Mouse (Mus musculus) brain, embryonic 14.5 days (tissue): ENCODE data around the gene Fam89a. TPM values are rescaled to one million over a fixed set of nuclear protein-coding genes. Genes with fewer than 3 reads are reported as not detected.

Experiments used
- DNase-seq: peaks from one replicate; pipeline ENCODE4 v3.0.0-alpha.2; 2011; ENCODE audit warnings: low read depth
- CTCF ChIP-seq: fragments of 200-500 bp; IDR thresholded peaks from 2 replicates; pipeline ENCODE4 v1.5.1; 2012; ENCODE audit warnings: inconsistent platforms, mild to moderate bottlenecking, moderate library complexity, borderline replicate concordance; ENCODE audit not compliant: insufficient read depth, insufficient read length; ENCODE audit errors: extremely low read depth
- POLR2A ChIP-seq: fragments of 200-500 bp; IDR thresholded peaks from 2 replicates; pipeline ENCODE4 v1.6.1; 2012; ENCODE audit warnings: mild to moderate bottlenecking, inconsistent platforms, borderline replicate concordance; ENCODE audit not compliant: poor library complexity, insufficient read depth, insufficient read length, severe bottlenecking; ENCODE audit errors: extremely low read depth
- polyA plus RNA-seq: library from polyadenylated mRNA; depleted of rRNA; stranded (reverse); fragments of >200 nt; gene quantifications from 2 replicates; pipeline ENCODE4 v1.2.3, GENCODE M21; 2012

The Fam89a gene
- polyA plus RNA-seq, 1 experiment, result 0.64 TPM

DNA sequence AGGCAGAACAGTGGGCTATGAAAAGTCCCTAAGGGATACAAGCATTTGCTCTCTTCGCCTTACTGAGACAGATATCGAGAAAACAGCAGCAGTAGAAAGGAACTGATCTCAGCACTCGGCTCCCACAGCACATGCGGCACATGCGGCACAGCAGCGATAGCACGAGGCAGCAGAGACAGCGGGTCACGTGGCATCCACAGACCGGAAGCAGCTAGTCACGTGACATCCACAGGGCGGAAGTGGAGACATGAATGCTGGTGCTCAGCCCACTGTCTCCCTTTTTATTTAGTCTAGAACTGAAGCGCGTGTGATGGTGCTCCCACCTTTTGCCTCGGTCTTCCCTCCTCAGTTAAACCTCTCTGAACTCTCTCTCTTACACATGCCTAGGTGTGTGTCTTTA lies 31.6 kb upstream of the Fam89a start:
- DNase-seq, result no peak
- no peak for TF ChIP-seq CTCF
- no peak for TF ChIP-seq POLR2A

DNA sequence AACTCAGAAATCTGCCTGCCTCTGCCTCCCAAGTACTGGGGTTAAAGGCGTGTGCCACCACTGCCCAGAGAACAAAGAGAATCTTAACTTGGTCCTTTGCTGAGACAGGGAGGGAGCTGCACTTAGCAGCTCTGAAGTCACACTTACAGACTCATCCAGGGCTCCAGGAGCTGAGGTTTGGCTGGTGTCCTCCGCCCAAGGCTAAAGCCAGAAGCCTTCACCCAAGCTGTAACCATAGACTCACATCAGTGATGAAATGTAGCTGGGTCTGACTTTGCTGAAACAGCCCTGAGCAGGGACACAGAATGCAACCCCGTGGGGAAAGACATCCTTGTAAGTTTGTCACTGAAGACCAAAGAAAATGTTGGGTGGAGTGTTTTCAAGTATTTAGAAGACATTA lies 30.8 kb upstream of the Fam89a start:
- no peak for DNase-seq
- TF ChIP-seq CTCF, result no peak

DNA sequence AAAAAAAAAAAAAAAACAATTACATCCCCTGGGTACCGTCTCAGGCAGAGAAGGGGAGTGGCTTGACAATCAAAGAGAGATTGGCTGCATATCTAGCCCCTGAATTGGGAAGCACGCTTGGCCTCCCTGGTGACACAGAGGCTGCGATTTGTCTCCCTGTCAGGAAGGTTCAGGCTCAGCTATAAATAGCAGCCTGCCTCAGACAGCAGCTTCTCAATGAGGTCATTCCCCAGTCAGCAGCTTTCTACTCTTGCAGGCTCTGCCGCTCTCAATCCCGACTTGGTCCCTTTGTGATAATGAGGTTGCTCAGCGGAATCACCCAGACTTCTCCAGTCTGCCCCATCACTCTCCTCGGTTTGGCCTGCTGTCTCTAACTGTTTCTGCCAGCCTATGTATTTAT lies 28.6 kb upstream of the Fam89a start:
- DNase-seq, result peak; percentile 88
- no peak for TF ChIP-seq CTCF
- no peak for TF ChIP-seq POLR2A

DNA sequence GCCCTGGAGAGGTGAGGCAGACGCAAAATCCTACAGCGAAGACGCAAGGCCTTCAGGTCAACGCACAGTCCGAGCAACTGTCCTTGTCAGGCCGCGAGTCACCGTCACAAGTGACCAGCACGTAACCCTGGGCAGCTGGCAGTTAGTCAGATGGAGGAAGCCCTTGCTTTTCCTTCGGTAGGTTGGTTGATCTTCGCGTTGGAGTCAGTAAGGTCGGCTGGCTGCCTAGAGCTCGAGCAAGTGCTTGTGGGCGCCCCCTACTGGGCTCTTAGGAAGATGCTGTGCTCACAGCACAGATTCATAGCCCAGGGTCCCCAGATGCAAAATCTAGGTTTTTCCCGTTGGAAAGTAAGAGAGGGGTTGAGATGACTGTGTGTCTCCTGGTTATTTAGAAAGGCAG lies 24.1 kb upstream of the Fam89a start:
- TF ChIP-seq POLR2A, result no peak
- TF ChIP-seq CTCF, result peak; percentile 92

DNA sequence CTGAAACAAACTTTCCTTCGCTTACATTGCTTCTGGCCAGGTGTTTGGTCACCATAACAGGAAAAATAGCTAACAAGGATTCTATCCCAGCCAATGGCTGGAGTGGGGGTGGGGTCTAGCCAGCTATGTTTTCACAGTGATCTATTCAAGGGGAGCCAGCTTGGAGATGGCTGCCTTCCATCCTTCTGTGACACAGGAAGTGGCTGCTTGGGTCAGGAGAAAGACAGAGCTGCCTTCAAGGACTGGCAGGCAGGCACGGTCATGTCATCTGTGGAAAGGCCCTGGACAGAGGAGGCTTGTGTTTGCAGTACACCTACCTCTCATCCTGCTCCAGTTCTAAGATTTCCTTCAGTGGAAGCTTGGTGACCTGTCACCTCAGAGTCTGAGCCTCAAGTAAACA lies 20.8 kb upstream of the Fam89a start:
- TF ChIP-seq POLR2A (no peak), CTCF (no peak)
- DNase-seq, result no peak

More for the DNA sequence above, 24.1 kb upstream of the Fam89a start:
- peak; percentile 85 for DNase-seq

DNA sequence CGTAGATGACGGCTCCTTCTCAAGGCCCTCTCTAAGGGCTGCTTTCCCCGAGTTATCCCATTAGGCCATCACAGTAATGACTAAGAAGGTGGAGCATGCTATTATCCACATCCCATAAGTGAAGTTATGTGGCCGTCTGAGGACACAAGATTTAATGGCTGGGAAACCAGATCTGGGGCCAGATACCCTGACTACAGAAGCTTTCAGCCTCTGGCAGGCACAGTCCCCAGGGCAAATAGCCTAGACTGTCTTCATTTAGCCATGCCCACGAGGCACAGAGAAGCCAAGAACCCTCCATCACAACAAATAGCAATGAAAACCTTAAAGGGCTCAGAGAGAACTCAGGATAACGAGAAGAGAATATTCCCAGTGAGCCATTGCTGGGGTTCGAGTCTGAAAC lies 11.4 kb upstream of the Fam89a start:
- DNase-seq, result no peak
- TF ChIP-seq CTCF (no peak), POLR2A (no peak)

DNA sequence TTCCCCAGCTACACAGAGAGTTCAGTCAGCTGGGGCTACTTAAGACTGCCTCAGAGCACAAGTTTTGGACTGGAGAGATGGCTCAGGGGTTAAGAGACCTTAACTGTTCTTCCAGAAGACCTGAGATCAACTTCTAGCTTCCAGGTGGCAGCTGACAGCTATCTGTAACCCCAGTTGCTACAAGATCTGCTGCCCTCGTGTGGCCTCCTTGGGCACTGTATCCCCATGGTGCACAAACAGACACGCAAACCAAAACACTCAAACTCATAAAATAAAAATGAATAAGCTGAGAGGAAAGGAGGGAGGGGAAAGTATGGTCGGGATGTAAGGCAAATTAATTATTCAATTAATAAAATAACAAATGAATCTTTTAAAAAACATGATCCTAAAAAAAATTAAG lies 6.9 kb upstream of the Fam89a start:
- no peak for DNase-seq
- peak; percentile 50; the same call in 1 of the 2 replicates for TF ChIP-seq CTCF
- TF ChIP-seq POLR2A, result no peak

DNA sequence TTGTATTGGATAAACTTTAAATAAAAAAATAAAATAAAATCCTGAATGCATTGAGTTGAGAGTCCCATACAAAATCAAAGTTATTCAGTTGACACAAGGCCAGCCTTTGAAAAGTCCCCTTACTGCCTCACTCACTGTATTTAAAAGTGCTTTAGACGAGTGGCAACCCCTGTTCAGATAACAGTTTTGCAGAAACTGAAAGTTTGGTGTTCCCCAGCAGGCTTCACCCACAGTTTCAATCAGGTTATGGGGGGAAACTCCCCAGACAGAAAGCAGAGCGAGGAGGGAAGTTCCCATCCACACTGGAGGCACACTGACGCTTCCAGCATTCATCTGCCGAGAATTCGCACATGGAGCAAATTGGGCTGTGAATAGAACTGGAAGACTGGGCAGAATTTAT lies 5.0 kb upstream of the Fam89a start:
- DNase-seq, result no peak
- no peak for TF ChIP-seq POLR2A

DNA sequence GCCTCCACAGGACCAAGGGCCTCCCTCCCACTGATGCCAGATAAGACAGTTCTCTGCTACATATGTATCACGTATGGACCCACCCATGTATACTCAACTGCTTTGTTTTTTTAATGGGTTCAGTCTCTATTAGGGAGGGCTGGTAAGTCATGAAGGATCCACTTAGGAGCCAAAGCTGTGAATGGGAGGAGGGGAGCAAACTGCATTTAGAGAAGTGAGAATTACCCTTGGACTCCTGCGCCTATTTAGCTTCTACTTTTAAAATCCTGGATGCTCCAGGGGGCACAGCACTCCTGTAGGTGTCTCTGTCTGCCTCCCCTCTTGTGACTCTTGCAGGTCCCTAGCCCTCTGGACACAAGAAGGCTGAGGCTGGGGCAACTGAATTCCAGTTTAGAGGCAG lies 4.5 kb upstream of the Fam89a start:
- no peak for DNase-seq
- TF ChIP-seq CTCF, result no peak
- no peak for TF ChIP-seq POLR2A

DNA sequence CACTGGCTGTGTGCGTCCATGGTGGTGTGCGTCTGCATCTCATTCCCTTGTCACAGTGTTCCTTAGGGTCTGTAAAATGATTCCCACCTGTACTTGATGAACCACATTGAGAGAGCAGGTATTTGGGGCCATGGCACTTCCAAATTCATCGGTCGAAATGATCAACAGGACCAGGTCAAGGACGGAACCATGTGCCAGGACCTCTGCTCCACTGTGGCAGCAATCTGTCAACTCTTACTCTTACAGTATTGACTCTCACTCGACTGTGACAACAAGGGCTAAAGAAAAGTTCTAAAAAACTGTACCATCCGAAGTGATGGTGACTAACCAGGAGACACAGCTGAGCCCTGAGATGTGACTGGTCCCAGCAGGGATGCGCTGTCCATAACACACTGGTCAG lies 3.8 kb upstream of the Fam89a start:
- no peak for DNase-seq
- TF ChIP-seq POLR2A (no peak), CTCF (no peak)

DNA sequence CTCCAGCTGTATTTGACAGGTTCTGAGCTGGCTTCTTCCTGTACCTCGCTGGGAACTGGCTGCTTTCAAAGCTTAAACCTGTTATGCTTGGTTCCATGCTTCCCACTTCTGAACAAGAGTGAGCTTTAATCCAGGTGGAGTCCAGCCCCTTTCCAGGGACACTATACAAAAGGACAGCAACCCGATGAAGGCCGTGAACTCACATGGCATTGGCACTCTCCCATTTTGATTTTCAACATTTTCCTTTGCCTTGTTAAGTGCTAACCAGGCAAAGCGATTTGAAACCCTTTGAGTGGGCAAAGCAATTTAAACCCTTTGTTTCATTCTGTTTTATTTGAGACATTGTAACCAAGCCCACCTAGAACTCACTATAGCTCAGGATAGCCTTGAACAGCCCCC lies 3.2 kb upstream of the Fam89a start:
- no peak for DNase-seq
- TF ChIP-seq POLR2A (no peak), CTCF (no peak)

DNA sequence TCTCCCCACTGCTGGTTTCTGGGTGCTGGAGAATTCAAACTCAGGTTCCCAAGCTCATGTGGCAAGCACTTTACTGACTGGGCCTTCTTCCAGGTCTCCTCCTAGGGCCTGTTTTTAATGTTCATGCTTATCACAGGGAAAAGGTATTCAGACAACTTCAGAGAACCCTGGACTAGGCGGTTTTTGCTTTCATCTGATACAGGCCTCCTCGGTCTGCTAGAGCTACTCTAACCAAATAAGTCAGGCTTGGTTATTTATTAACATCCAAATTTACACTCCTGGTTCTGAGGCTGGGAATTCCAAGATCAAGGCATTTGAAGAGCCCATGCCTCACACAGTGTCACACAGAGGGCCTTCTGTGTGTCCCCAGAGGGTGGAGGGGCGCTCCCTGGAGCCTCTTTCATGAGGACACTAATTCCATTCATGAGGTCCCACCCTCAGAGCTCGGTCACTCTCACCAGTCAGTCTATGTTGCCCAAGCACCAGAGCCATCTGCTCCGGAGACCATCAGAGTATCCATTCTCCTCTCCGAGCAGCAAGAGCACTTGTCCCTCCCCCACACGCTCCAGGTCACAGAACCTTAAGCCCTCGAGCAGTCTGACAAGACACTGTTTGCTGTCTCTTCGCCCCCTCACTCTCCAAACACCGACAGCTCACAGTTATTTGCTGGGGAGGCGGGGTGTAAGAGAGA lies 2.6 kb upstream of the Fam89a start:
- TF ChIP-seq POLR2A, result no peak
- TF ChIP-seq CTCF, result no peak
- DNase-seq, result peak; percentile 24

DNA sequence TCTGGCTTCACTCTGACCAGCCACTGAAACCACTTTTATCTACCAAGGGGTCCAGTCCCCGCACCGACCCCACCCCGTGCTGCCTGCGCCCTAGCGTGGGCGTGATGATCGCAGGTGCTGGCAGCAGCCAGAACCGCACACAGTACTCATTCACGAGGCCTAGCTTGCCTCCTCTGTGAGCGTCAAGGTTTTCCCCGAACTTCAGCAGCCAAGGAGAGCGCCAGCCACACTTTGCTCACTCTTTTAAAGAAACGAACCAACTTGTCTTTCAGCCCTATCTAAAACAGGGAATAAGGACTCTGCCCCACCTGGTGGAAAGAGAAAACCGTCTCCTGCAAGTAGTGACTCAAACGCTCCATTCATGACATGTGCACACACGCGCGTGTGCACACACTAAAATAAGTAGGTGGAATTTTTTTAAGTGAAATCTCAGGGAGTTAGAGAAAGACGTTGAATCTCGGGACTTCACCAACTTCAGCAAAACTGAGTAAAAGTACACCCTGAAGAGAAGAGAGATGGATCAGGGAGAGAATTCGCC lies 762 bp upstream of the Fam89a start:
- no peak for DNase-seq
- TF ChIP-seq POLR2A, result no peak
- no peak for TF ChIP-seq CTCF

DNA sequence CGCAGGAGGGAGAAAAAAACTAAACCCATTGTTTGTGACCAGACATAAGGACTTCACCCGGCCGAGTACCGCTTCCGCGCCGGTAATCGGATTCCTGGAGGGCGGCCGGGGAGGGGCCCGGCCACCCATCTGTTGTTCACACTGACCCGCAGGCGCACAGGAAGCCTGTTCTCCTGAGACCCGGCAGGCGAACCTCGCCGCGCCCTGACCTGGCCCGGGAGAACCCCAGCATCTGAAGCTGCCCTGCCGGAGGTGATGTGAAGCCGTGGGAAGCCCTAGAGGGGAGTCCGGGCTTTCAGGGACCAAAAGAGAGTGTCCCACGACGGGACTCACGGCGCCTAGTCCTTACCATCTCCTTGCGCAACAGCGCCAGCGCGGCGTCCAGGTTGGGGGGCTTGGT lies 441 bp downstream of the Fam89a start:
- no peak for DNase-seq
- TF ChIP-seq CTCF (no peak), POLR2A (no peak)
